Mouse (Mus musculus): ENCODE results near the gene Bbs2.

DNA sequence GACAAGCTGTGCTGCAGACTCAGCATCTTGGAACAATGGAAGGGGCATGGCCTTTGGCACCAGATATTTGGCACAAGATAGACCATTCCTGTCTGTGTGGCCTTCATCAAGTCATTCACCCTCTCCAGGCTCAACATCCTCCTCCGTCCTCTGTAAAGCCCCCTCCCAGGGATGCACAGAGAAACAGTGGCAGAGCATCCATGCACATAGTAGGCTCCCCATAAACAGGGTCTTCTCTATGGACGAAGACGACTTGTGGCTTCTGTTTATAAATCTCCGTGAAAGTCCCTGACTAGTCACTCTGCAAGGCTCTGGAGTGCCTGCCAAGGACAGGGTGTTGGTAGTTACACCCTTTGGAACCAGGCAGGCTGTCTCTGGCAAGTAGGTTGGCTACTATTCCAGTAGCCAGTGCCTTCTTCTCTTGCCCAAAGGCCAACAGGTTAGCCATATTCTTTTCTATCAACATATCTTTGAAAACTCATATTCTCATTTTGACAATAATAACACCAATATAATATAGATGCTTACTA, 41.6 kb upstream of the Bbs2 start:
- TF ChIP-seq MAFK (IDR thresholded peaks at IDR 0.05; ENCODE audit: borderline replicate concordance, low read depth, low read length) (no peak), E2F4 (IDR thresholded peaks at IDR 0.05; ENCODE audit: borderline replicate concordance, low read depth, low read length) (no peak), KAT2A (conservative IDR thresholded peaks at IDR 0.05; ENCODE audit: low read depth, low read length) (no peak), POLR2A (IDR thresholded peaks at IDR 0.05; ENCODE audit: control insufficient read depth in 1 of 2, insufficient read depth in 1 of 2, low read depth in 1 of 2, low read length in 2 of 2, poor library complexity in 1 of 2) (no peak), CTCF (IDR thresholded peaks at IDR 0.05 in 2 of 3, conservative IDR thresholded peaks at IDR 0.05 in 1 of 3; ENCODE audit: control insufficient read depth in 1 of 3, insufficient read depth in 1 of 3, low read depth in 2 of 3, low read length in 3 of 3, poor library complexity in 1 of 3, severe bottlenecking in 1 of 3) (no peak), ZC3H11A (IDR thresholded peaks at IDR 0.05; ENCODE audit: low read depth, low read length) (no peak)
